Mouse (Mus musculus): Measurements from ENCODE around the gene Tmigd1.

GRCm38 (mm10) chr11:76894240-76894639, 7.7 kb upstream of the Tmigd1 start:
- TF ChIP-seq CTCF (IDR thresholded peaks at IDR 0.05; ENCODE audit: low read depth) (peak; percentile 96), EP300 (optimal IDR thresholded peaks at IDR 0.05) (no peak)

All from stomach, postnatal 0 days (tissue).